Mouse (Mus musculus): ENCODE data around the gene Izumo1r. TPM values are rescaled to one million over a fixed set of nuclear protein-coding genes. Genes with fewer than 3 reads are reported as not detected.

The Izumo1r gene
- not detected for total RNA-seq (2021)

DNA sequence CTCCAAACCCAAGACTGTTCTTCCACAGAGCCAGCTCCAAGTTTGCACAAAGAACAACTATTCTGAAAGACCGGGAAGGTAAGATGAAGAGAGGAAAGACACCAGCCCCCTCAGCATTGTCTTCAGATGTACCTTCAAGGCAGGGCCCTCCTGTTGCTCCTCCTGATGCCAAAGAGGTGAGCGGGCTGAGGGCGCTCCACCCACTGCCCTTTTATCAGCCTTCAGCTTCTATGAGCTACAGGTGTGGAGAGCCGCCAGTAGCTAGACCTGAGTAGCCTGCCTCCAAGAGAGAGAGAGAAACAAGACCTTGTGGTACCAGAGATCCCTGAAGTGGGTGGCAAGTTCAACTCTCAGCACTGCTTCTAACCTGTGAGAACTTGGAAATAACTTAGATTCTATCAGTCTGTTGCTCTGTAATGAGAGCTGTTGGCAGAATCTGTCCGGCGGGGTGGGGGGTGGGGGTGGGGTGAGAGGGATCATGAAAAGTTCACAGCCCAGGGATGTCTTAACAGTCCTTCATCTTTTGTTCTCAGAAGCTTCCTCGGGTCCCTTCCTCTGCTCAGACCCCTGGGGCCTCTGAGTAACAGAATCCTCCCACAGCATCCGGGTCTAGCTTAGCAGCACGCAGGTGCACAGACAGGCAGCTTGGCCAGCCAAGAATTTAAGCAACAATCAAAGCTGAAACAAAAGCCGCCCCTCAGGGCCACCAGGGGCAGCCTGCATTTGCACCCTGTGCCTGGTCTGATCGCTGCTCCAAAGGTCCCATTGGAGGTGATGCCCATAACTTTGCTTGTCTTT, at the start of gene Izumo1r:
Gene Izumo1r, minus strand, starts transcription at position 369 of the 798 bp plus-strand sequence.
- DNase-seq (ENCODE audit: low spot score): no peak
- intact Hi-C loops (cut with DNase I): no loop called here

DNA sequence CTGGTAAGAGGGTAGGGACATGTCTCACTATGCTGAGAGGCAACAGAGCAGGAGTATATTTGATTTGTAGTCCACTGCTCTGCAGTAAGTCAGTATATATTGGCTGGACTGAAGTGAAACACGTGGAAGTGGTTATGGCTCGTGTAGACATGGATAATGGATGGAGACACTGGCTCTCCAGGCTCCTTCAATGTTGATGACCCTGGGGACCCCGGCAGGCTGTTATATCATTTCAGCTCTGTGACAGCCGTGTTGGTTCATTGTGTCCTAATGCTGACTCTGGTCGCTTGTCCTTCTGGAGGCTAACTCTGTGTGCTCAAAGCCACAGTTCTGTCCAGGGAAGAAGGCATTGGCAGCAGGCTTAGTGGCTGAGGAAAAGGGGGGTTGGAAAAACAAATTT, 47.3 kb upstream of the Izumo1r start:
- DNase-seq (ENCODE audit: low spot score): no peak
- intact Hi-C loops (cut with DNase I): no loop called here

DNA sequence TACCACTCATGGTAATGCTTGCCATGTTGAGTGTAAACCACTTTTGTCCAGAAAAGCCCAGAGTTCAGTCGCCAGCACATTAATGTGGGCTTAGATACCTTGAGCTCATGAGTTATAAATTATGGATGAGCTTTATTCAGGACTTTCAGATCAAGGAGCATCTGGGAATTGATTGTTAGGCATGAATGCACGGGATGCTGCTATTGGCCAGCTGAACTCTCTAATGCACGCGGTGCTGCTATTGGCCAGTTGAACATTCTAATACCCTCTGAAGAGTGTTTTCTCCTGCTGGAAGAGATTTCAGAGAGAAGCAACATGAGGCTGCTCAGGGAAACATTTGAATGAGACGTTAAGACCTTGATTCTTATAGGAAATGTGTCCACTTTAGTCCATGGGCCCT, 45.1 kb upstream of the Izumo1r start:
- no peak for DNase-seq (ENCODE audit: low spot score)
- intact Hi-C loops (cut with DNase I): no loop called here

- DNase-seq (ENCODE audit: low spot score): no peak
- intact Hi-C loops (cut with DNase I): no loop called here
Observed at GRCm38 (mm10) chr9:14946677-14947076, 42.9 kb upstream of the Izumo1r start.

- intact Hi-C loops (cut with DNase I): no loop called here
- no peak for DNase-seq (ENCODE audit: low spot score)
Observed at GRCm38 (mm10) chr9:14945919-14946318, 42.2 kb upstream of the Izumo1r start.

GRCm38 (mm10) chr9:14942143-14942720, 38.5 kb upstream of the Izumo1r start:
- intact Hi-C loops (cut with DNase I): no loop called here

GRCm38 (mm10) chr9:14939610-14940009, 35.9 kb upstream of the Izumo1r start:
- DNase-seq (ENCODE audit: low spot score): no peak
- intact Hi-C loops (cut with DNase I): no loop called here

More at GRCm38 (mm10) chr9:14942143-14942720, 38.5 kb upstream of the Izumo1r start:
- no peak for DNase-seq (ENCODE audit: low spot score)

DNA sequence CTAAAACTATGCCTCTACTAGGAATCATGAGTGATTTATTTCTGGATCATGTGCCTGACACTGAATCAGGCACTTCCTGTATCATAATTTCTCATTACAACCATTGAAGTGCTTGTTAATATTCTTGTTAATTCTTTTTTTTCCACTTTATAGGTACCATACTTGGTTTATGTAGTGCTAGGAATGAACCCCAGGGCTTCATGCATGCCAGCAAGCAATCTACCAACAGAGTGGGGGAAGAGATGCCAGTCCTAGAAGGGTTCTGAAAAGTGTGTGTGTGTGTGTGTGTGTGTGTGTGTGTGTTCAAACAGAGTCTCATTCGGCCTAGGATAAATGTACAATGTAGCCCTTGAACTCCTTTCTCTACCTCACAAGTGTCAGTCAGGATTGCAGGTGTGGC, 33.6 kb upstream of the Izumo1r start:
- intact Hi-C loops (cut with DNase I): no loop called here

DNA sequence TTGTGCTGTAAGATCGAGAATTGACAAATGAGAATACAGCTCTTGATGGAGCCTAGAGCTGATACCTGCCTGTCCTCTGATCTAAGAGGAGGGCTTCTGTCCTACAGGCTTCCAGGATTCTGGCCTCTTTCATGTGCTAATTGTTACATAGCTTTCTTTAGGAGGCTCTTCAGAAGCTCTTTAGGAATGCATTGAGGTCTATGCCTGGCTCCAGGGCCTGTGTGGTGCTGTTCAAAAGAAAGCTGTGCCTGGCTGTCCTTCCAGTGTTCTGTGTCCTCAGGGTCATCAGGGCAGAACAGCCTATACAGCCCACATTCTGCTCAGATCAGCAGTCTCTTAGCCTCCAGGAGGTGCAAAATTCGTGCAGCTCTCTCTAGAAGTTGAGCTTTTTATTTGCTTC, 31.1 kb upstream of the Izumo1r start:
- intact Hi-C loops (cut with DNase I): no loop called here
- no peak for DNase-seq (ENCODE audit: low spot score)

More for the DNA sequence above, 33.6 kb upstream of the Izumo1r start:
- no peak for DNase-seq (ENCODE audit: low spot score)

DNA sequence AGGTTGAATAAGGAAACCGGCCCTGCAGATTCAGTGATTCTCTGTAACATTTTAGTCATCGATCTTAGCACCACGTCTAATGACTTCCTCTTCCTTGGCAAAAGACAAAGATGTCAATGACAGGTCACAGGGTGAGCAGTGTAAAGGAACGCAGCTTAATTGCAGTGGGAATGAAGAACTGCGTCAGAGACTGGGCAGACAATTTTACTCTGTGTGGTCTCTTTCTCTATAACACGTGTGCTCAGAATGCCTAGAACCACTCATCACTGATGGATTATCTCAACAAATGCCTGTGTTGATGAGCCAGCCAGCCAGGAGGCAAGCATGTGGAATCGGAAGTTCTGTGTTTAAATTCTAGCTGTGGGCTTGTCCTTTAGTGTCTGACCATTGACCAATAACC, 28.2 kb upstream of the Izumo1r start:
- no peak for DNase-seq (ENCODE audit: low spot score)
- intact Hi-C loops (cut with DNase I): no loop called here

DNA sequence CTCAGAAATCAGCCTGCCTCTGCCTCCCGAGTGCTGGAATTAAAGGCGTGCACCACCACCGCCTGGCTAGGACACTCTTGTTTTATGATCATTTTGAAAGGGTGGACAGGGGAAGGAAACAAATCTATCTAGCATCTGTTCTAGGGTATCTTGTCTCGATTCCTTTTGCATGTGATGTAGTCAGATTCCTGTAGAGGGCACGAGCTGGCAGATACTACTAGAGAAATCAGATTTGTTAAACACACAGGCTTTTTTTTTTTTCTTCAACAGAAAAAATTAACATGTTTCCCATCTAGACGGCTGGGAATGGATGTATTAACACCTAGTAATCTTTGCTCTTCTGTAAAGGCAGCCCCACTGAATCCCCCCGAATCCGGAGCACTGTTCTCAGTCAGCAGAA, 27.5 kb upstream of the Izumo1r start:
- DNase-seq (ENCODE audit: low spot score): no peak
- intact Hi-C loops (cut with DNase I): no loop called here

DNA sequence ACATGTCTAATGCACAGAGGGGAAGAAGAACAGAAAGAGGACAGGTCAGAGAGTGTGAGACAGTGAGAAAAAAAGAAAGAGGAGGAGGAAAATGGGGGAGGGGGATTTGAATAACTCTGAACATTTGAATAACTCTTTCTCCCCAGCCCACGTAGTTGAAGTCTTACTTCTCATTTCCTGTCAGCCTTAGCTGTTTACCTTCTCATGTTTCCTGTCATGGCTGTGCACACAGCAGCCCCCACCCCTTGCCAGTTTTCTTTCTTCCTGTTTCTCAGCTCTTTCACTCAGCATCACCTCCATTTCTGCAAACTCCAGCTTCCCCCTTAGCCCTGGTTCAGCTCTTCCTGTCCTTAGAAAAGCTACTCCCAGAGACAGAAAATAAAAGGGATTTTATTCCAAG, 22.8 kb upstream of the Izumo1r start:
- DNase-seq (ENCODE audit: low spot score): no peak
- intact Hi-C loops (cut with DNase I): no loop called here

DNA sequence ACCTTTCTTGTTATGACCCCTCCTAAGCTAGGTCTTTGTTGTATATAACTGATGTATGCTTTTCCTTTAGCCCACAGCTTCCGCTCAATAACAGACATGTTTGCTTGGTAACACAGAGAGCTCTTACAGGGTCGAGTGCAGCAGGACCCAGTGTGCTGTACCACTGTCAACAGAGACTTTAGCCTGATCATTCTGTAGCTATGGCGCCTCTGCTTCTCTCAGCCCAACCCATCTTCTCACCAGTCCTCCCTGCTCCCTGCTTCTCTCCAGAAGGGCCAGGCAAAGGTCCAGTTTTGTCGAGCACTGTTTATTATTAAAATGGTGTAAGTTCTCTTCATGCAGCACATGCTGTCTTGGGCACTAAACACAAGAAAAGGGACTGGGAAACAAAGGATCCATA, 19.9 kb upstream of the Izumo1r start:
- intact Hi-C loops (cut with DNase I): no loop called here
- DNase-seq (ENCODE audit: low spot score): no peak

DNA sequence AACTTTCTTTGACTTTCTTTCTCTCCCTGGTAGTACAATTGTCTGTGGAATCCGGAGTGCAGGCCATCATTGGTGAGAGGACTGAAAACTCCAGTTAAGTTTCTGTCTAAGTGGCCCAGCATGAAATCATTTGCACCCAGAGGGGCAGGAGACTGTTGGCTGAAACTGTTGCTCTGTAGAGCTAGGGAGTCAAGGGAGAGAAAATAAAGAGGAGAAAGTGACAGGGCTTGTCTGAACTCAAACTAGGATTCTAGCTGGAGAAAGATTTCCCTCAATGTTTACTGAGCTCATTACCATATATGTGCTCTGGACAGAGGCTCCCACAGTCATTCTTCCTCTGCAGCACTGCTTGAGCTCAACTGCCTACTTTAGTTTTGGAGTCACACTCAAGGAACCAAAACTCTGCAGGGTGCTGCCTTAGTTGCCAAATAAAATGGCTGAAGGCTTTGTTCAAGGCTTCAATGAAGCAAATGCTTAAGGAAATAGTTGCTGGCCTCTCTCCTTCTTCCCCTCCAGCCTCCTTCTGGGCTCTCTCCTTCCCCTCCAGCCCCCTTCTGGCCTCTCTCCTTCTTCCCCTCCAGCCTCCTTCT, 18.3 kb upstream of the Izumo1r start:
- intact Hi-C loops (cut with DNase I): no loop called here

GRCm38 (mm10) chr9:14921254-14921653, 17.5 kb upstream of the Izumo1r start:
- intact Hi-C loops (cut with DNase I): no loop called here

More for the DNA sequence above, 18.3 kb upstream of the Izumo1r start:
- no peak for DNase-seq (ENCODE audit: low spot score)

DNA sequence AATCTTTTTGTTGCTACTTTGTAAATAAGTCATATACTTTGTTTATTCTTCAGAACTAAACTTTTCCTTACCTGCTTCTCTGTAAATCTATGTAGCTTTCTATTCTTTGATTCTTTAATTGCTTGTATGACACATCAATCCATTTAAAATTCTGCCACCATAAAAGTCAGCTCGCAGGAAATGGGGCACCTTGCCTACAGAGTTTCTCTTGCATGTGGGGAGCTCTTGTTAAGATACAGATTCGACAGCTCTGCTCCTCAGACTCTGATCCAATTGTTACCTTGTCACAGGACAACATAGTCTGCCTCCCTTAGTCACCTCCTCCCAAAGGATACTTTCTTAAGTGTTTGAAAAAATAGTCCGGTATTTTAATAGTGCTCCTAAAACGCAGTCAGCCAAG, 16.9 kb upstream of the Izumo1r start:
- no peak for DNase-seq (ENCODE audit: low spot score)
- intact Hi-C loops (cut with DNase I): no loop called here

More at GRCm38 (mm10) chr9:14921254-14921653, 17.5 kb upstream of the Izumo1r start:
- DNase-seq (ENCODE audit: low spot score): no peak

- no peak for DNase-seq (ENCODE audit: low spot score)
- intact Hi-C loops (cut with DNase I): no loop called here
Observed at GRCm38 (mm10) chr9:14918825-14919668, 15.3 kb upstream of the Izumo1r start.

GRCm38 (mm10) chr9:14917661-14918060, 13.9 kb upstream of the Izumo1r start:
- DNase-seq (ENCODE audit: low spot score): no peak

GRCm38 (mm10) chr9:14912037-14912436, 8.3 kb upstream of the Izumo1r start:
- intact Hi-C loops (cut with DNase I): no loop called here
- DNase-seq (ENCODE audit: low spot score): no peak

More at GRCm38 (mm10) chr9:14917661-14918060, 13.9 kb upstream of the Izumo1r start:
- intact Hi-C loops (cut with DNase I): no loop called here

DNA sequence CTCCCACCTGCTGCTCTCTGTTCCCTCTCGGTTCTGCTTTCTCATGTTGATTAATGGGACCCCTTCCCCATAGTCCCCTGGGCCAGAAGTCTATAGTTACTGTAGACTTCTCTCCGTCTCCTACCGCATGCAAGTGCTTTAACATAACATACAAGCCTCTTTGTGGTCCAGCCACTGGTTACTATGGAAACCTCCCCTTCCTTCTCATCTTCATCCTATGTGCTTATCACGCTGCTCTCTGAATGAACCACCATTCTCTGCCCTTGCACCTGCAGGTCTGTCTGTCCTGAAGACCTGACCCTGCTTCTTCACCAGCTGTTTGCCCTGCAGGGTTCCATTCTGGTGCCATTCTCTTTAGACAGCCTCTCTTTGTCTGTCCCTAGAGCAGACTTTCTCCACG, 6.2 kb upstream of the Izumo1r start:
- intact Hi-C loops (cut with DNase I): no loop called here
- no peak for DNase-seq (ENCODE audit: low spot score)

All from heart, postnatal 25 days (tissue).